Mouse (Mus musculus): ENCODE data around the gene Ltb4r2. TPM values are rescaled to one million over a fixed set of nuclear protein-coding genes. Genes with fewer than 3 reads are reported as not detected.

Ltb4r2 gene
- polyA plus RNA-seq, 1 experiment, result not detected

GRCm38 (mm10) chr14:55721076-55721475 is 40.2 kb upstream of the Ltb4r2 start:
- Histone ChIP-seq H3K4me3 (replicated peaks) (peak overlapping the region; percentile 76), H3K27me3 (ENCODE audit: control insufficient read depth) (no peaks in the 10 kb centered on the region), H3K4me1 (ENCODE audit: control insufficient read depth) (peaks cover 40% of the 10 kb centered on the region), H3K9me3 (ENCODE audit: control insufficient read depth, low read length) (no peaks in the 10 kb centered on the region), H3K36me3 (ENCODE audit: control insufficient read depth) (peaks cover 30% of the 10 kb centered on the region)
- TF ChIP-seq TAL1 (IDR thresholded peaks at IDR 0.05; ENCODE audit: low read length) (no peak), GATA1 (IDR thresholded peaks at IDR 0.05; ENCODE audit: low read length) (no peak)

- TF ChIP-seq TAL1 (IDR thresholded peaks at IDR 0.05; ENCODE audit: low read length) (no peak), GATA1 (IDR thresholded peaks at IDR 0.05; ENCODE audit: low read length) (no peak)
- peak within 1 kb of the TSS; percentile 76 for H3K4me3 ChIP-seq (replicated peaks)
- peaks cover 40% of the 10 kb centered on the region for H3K4me1 ChIP-seq (ENCODE audit: control insufficient read depth)
- no peaks in the 10 kb centered on the region for H3K9me3 ChIP-seq (ENCODE audit: control insufficient read depth, low read length)
- peaks cover 26% of the 10 kb centered on the region for H3K36me3 ChIP-seq (ENCODE audit: control insufficient read depth)
- H3K27me3 ChIP-seq (ENCODE audit: control insufficient read depth), result no peaks in the 10 kb centered on the region
These were observed 39.4 kb upstream of the Ltb4r2 start, which contains the start of gene Rabggta for GRCm38 (mm10) chr14:55721700-55722437. Rabggta (minus strand) TSS chr14:55722263.

GRCm38 (mm10) chr14:55722438-55722945 is 38.7 kb upstream of the Ltb4r2 start:
- Histone ChIP-seq H3K4me1 (ENCODE audit: control insufficient read depth) (peaks cover 40% of the 10 kb centered on the region), H3K9me3 (ENCODE audit: control insufficient read depth, low read length) (no peaks in the 10 kb centered on the region), H3K36me3 (ENCODE audit: control insufficient read depth) (peaks cover 19% of the 10 kb centered on the region), H3K4me3 (replicated peaks) (peak overlapping the region; percentile 76), H3K27me3 (ENCODE audit: control insufficient read depth) (no peaks in the 10 kb centered on the region)
- TF ChIP-seq TAL1 (IDR thresholded peaks at IDR 0.05; ENCODE audit: low read length) (no peak), GATA1 (IDR thresholded peaks at IDR 0.05; ENCODE audit: low read length) (no peak)

- Histone ChIP-seq H3K4me1 (ENCODE audit: control insufficient read depth) (peaks cover 40% of the 10 kb centered on the region), H3K36me3 (ENCODE audit: control insufficient read depth) (peaks cover 13% of the 10 kb centered on the region)
- no peak for TF ChIP-seq TAL1 (IDR thresholded peaks at IDR 0.05; ENCODE audit: low read length)
- no peak for TF ChIP-seq GATA1 (IDR thresholded peaks at IDR 0.05; ENCODE audit: low read length)
These were observed 37.8 kb upstream of the Ltb4r2 start for GRCm38 (mm10) chr14:55723433-55723832.

GRCm38 (mm10) chr14:55724411-55724871 is 36.8 kb upstream of the Ltb4r2 start:
- Histone ChIP-seq H3K4me3 (replicated peaks) (no peak overlapping the region), H3K9me3 (ENCODE audit: control insufficient read depth, low read length) (no peaks in the 10 kb centered on the region), H3K36me3 (ENCODE audit: control insufficient read depth) (peaks cover 3% of the 10 kb centered on the region), H3K27me3 (ENCODE audit: control insufficient read depth) (peaks cover 6% of the 10 kb centered on the region), H3K4me1 (ENCODE audit: control insufficient read depth) (peaks cover 40% of the 10 kb centered on the region)
- no peak for TF ChIP-seq GATA1 (IDR thresholded peaks at IDR 0.05; ENCODE audit: low read length)
- no peak for TF ChIP-seq TAL1 (IDR thresholded peaks at IDR 0.05; ENCODE audit: low read length)

More at GRCm38 (mm10) chr14:55723433-55723832, 37.8 kb upstream of the Ltb4r2 start:
- H3K27me3 ChIP-seq (ENCODE audit: control insufficient read depth), result peaks cover 6% of the 10 kb centered on the region
- no peaks in the 10 kb centered on the region for H3K9me3 ChIP-seq (ENCODE audit: control insufficient read depth, low read length)
- H3K4me3 ChIP-seq (replicated peaks), result no peak overlapping the region

GRCm38 (mm10) chr14:55726261-55726660 is 35.0 kb upstream of the Ltb4r2 start:
- TF ChIP-seq TAL1 (IDR thresholded peaks at IDR 0.05; ENCODE audit: low read length) (no peak), GATA1 (IDR thresholded peaks at IDR 0.05; ENCODE audit: low read length) (no peak)
- no peaks in the 10 kb centered on the region for H3K36me3 ChIP-seq (ENCODE audit: control insufficient read depth)
- H3K27me3 ChIP-seq (ENCODE audit: control insufficient read depth), result peaks cover 6% of the 10 kb centered on the region
- H3K4me3 ChIP-seq (replicated peaks), result no peak overlapping the region
- H3K9me3 ChIP-seq (ENCODE audit: control insufficient read depth, low read length), result no peaks in the 10 kb centered on the region
- H3K4me1 ChIP-seq (ENCODE audit: control insufficient read depth), result peaks cover 37% of the 10 kb centered on the region

GRCm38 (mm10) chr14:55727889-55728685 is 33.1 kb upstream of the Ltb4r2 start:
- TF ChIP-seq GATA1 (IDR thresholded peaks at IDR 0.05; ENCODE audit: low read length) (no peak), TAL1 (IDR thresholded peaks at IDR 0.05; ENCODE audit: low read length) (no peak)
- Histone ChIP-seq H3K36me3 (ENCODE audit: control insufficient read depth) (no peaks in the 10 kb centered on the region), H3K27me3 (ENCODE audit: control insufficient read depth) (peaks cover 6% of the 10 kb centered on the region), H3K9me3 (ENCODE audit: control insufficient read depth, low read length) (no peaks in the 10 kb centered on the region), H3K4me1 (ENCODE audit: control insufficient read depth) (peaks cover 20% of the 10 kb centered on the region), H3K4me3 (replicated peaks) (no peak overlapping the region)

- H3K27me3 ChIP-seq (ENCODE audit: control insufficient read depth), result peaks cover 9% of the 10 kb centered on the region
- no peak for TF ChIP-seq TAL1 (IDR thresholded peaks at IDR 0.05; ENCODE audit: low read length)
- no peak for TF ChIP-seq GATA1 (IDR thresholded peaks at IDR 0.05; ENCODE audit: low read length)
- H3K36me3 ChIP-seq (ENCODE audit: control insufficient read depth), result no peaks in the 10 kb centered on the region
- peaks cover 3% of the 10 kb centered on the region; the same call in 1 of the 2 replicates for H3K4me1 ChIP-seq (ENCODE audit: control insufficient read depth)
- H3K9me3 ChIP-seq (ENCODE audit: control insufficient read depth, low read length), result no peaks in the 10 kb centered on the region
- no peak overlapping the region for H3K4me3 ChIP-seq (replicated peaks)
These were observed 31.1 kb upstream of the Ltb4r2 start for GRCm38 (mm10) chr14:55730116-55730515.
